Mouse (Mus musculus) MEL (cell line): ENCODE results near the gene Coro1b. TPM values are rescaled to one million over a fixed set of nuclear protein-coding genes. Genes with fewer than 3 reads are reported as not detected.

Experiments used
- DNase-seq: peaks from one replicate; pipeline ENCODE4 v3.0.0; 2011; ENCODE audit warnings: low read depth, low spot score
- H3K27ac ChIP-seq: 2 replicates; pipeline ENCODE4 v1.5.1; 2012; ENCODE audit warnings: low read depth, mild to moderate bottlenecking, control low read depth, low read length, moderate library complexity; ENCODE audit not compliant: control insufficient read depth
- H3K27me3 ChIP-seq, 2 experiments: fragments of 150-350 bp in 1 of 2; sonication (generic) in 1 of 2; 2 replicates each; pipeline ENCODE4 v1.6.1; 2012; ENCODE audit warnings: low read length in 2 of 2, mild to moderate bottlenecking in 2 of 2, improper control_type of control experiment in 1 of 2, moderate library complexity in 1 of 2; ENCODE audit not compliant: insufficient read depth in 2 of 2, control insufficient read depth in 1 of 2
- H3K36me3 ChIP-seq, 2 experiments: 2 replicates each; pipeline ENCODE4 v1.6.1; 2012 to 2014; ENCODE audit warnings: low read length in 2 of 2, improper control_type of control experiment in 1 of 2, inconsistent platforms in 1 of 2, mild to moderate bottlenecking in 1 of 2; ENCODE audit not compliant: insufficient read depth in 2 of 2, control insufficient read depth in 1 of 2
- H3K4me1 ChIP-seq, 2 experiments: fragments of 150-350 bp in 1 of 2; sonication (generic) in 1 of 2; 2 replicates each; pipeline ENCODE4 v1.6.1; 2012; ENCODE audit warnings: low read length in 2 of 2, improper control_type of control experiment in 1 of 2, mild to moderate bottlenecking in 1 of 2; ENCODE audit not compliant: insufficient read depth in 2 of 2, control insufficient read depth in 1 of 2
- H3K4me3 ChIP-seq, 2 experiments: fragments of 150-350 bp in 1 of 2; sonication (generic) in 1 of 2; 2 replicates each; pipeline ENCODE4 v1.5.1; 2012; ENCODE audit warnings: low read depth in 2 of 2, low read length in 2 of 2, mild to moderate bottlenecking in 2 of 2, moderate library complexity in 2 of 2, control low read depth in 1 of 2, improper control_type of control experiment in 1 of 2; ENCODE audit not compliant: control insufficient read depth in 1 of 2, insufficient read depth in 1 of 2
- H3K79me2 ChIP-seq: 2 replicates; pipeline ENCODE4 v1.6.1; 2012; ENCODE audit warnings: mild to moderate bottlenecking, low read length, moderate library complexity; ENCODE audit not compliant: control insufficient read depth, poor library complexity, insufficient read depth
- H3K9ac ChIP-seq: 2 replicates; pipeline ENCODE4 v1.6.1; 2012; ENCODE audit warnings: low read depth, mild to moderate bottlenecking, control low read depth, low read length, moderate library complexity; ENCODE audit not compliant: control insufficient read depth, poor library complexity, severe bottlenecking
- H3K9me3 ChIP-seq: fragments of 150-350 bp; sonication (generic); replicated peaks from 2 replicates; pipeline ENCODE4 v1.6.1; 2012; ENCODE audit warnings: mild to moderate bottlenecking, low read length, improper control_type of control experiment, moderate library complexity; ENCODE audit not compliant: insufficient read depth
- BHLHE40 ChIP-seq: IDR thresholded peaks from 2 replicates; pipeline ENCODE4 v1.6.1; 2012; ENCODE audit warnings: low read depth, mild to moderate bottlenecking, inconsistent platforms, low read length, improper control_type of control experiment, borderline replicate concordance
- CHD2 ChIP-seq: IDR thresholded peaks from 2 replicates; pipeline ENCODE4 v1.6.1; 2011; ENCODE audit warnings: low read length, improper control_type of control experiment
- CTCF ChIP-seq, 3 experiments: IDR thresholded peaks in 2 of 3; conservative IDR thresholded peaks in 1 of 3; 2 replicates each; pipeline ENCODE4 v1.5.1; 2011 to 2012; ENCODE audit warnings: low read length in 3 of 3, low read depth in 2 of 3, mild to moderate bottlenecking in 2 of 3, improper control_type of control experiment in 1 of 3, inconsistent platforms in 1 of 3, mixed read lengths in 1 of 3, moderate library complexity in 1 of 3; ENCODE audit not compliant: control insufficient read depth in 1 of 3, insufficient read depth in 1 of 3, poor library complexity in 1 of 3, severe bottlenecking in 1 of 3
- E2F4 ChIP-seq: IDR thresholded peaks from 2 replicates; pipeline ENCODE4 v1.6.1; 2011; ENCODE audit warnings: low read depth, low read length, improper control_type of control experiment, borderline replicate concordance
- ELF1 ChIP-seq: IDR thresholded peaks from 2 replicates; pipeline ENCODE4 v1.6.1; 2014; ENCODE audit warnings: low read depth, mild to moderate bottlenecking, inconsistent platforms, low read length, improper control_type of control experiment, moderate library complexity
- ETS1 ChIP-seq: IDR thresholded peaks from 2 replicates; pipeline ENCODE4 v1.6.1; 2012; ENCODE audit warnings: low read depth, mild to moderate bottlenecking, inconsistent platforms, low read length, improper control_type of control experiment, moderate library complexity
- GABPA ChIP-seq: IDR thresholded peaks from 2 replicates; pipeline ENCODE4 v1.6.1; 2012; ENCODE audit warnings: low read depth, mild to moderate bottlenecking, inconsistent platforms, low read length, improper control_type of control experiment, moderate library complexity
- HCFC1 ChIP-seq: IDR thresholded peaks from 2 replicates; pipeline ENCODE4 v1.6.1; 2012; ENCODE audit warnings: low read depth, mild to moderate bottlenecking, inconsistent platforms, low read length, improper control_type of control experiment, moderate library complexity
- JUND ChIP-seq: IDR thresholded peaks from 2 replicates; pipeline ENCODE4 v1.6.1; 2011; ENCODE audit warnings: low read depth, mild to moderate bottlenecking, improper control_type of control experiment, low read length
- KAT2A ChIP-seq: conservative IDR thresholded peaks from 2 replicates; pipeline ENCODE4 v1.6.1; 2012; ENCODE audit warnings: low read depth, low read length, improper control_type of control experiment, inconsistent platforms
- MAFK ChIP-seq: IDR thresholded peaks from 2 replicates; pipeline ENCODE4 v1.6.1; 2011; ENCODE audit warnings: low read depth, mild to moderate bottlenecking, low read length, improper control_type of control experiment, borderline replicate concordance
- MYC ChIP-seq: IDR thresholded peaks from 2 replicates; pipeline ENCODE4 v1.6.1; 2011; ENCODE audit warnings: low read depth, mild to moderate bottlenecking, low read length, improper control_type of control experiment, moderate library complexity
- NELFE ChIP-seq: IDR thresholded peaks from 2 replicates; pipeline ENCODE4 v1.6.1; 2011; ENCODE audit warnings: low read depth, low read length, improper control_type of control experiment
- NRF1 ChIP-seq: IDR thresholded peaks from 2 replicates; pipeline ENCODE4 v1.6.1; 2014; ENCODE audit warnings: low read depth, mild to moderate bottlenecking, inconsistent platforms, low read length, improper control_type of control experiment, moderate library complexity; ENCODE audit not compliant: poor library complexity, insufficient read depth, severe bottlenecking
- POLR2A ChIP-seq, 2 experiments: IDR thresholded peaks; 2 replicates each; pipeline ENCODE4 v1.6.1; 2011 to 2012; ENCODE audit warnings: low read length in 2 of 2, mild to moderate bottlenecking in 2 of 2, control low read depth in 1 of 2, improper control_type of control experiment in 1 of 2, low read depth in 1 of 2, moderate library complexity in 1 of 2; ENCODE audit not compliant: control insufficient read depth in 1 of 2, insufficient read depth in 1 of 2, poor library complexity in 1 of 2
- RAD21 ChIP-seq: IDR thresholded peaks from 2 replicates; pipeline ENCODE4 v1.6.1; 2011; ENCODE audit warnings: mild to moderate bottlenecking, low read depth, low read length, improper control_type of control experiment
- RCOR1 ChIP-seq: IDR thresholded peaks from 2 replicates; pipeline ENCODE4 v1.6.1; 2012; ENCODE audit warnings: low read depth, mild to moderate bottlenecking, inconsistent platforms, low read length, improper control_type of control experiment
- TBP ChIP-seq: IDR thresholded peaks from 2 replicates; pipeline ENCODE4 v1.8.0; 2011; ENCODE audit warnings: low read depth, low read length, improper control_type of control experiment
- TCF12 ChIP-seq: IDR thresholded peaks from 2 replicates; pipeline ENCODE4 v1.6.1; 2014; ENCODE audit warnings: low read depth, mild to moderate bottlenecking, inconsistent platforms, low read length, improper control_type of control experiment, moderate library complexity
- USF1 ChIP-seq: IDR thresholded peaks from 2 replicates; pipeline ENCODE4 v1.6.1; 2014; ENCODE audit warnings: low read depth, mild to moderate bottlenecking, inconsistent platforms, low read length, improper control_type of control experiment, moderate library complexity
- ZC3H11A ChIP-seq: IDR thresholded peaks from 2 replicates; pipeline ENCODE4 v1.6.1; 2012; ENCODE audit warnings: low read depth, mild to moderate bottlenecking, inconsistent platforms, low read length, improper control_type of control experiment
- polyA plus RNA-seq, 2 experiments: library from polyadenylated mRNA; stranded (reverse) in 1 of 2; unstranded in 1 of 2; fragments of >175 nt in 1 of 2; fragments of >200 nt in 1 of 2; gene quantifications; 2 replicates each; pipeline versions ENCODE4 v1.2.1 to v1.2.4; 2012; ENCODE audit warnings: low replicate concordance in 2 of 2, low read depth in 1 of 2; ENCODE audit not compliant: insufficient read length in 2 of 2, insufficient read depth in 1 of 2, missing spikeins in 1 of 2
- total RNA-seq: library from RNA; depleted of rRNA; stranded (reverse); fragments of 300-350 nt; gene quantifications from 2 replicates; pipeline ENCODE4 v1.2.3, GENCODE M21; 2012

Gene Coro1b
- total and polyA plus RNA-seq, 3 experiments, result 55.5 to 111 TPM; not detected in 1

- TF ChIP-seq POLR2A (IDR thresholded peaks at IDR 0.05; ENCODE audit: control insufficient read depth in 1 of 2, insufficient read depth in 1 of 2, low read depth in 1 of 2, low read length in 2 of 2, poor library complexity in 1 of 2), result peak; percentile 81 to 97
- TF ChIP-seq ELF1, result 0 out of 2 replicates have a peak, but pooled peaks have one; percentile 14
- TF ChIP-seq NELFE, result peak; percentile 86
- no peak for TF ChIP-seq CHD2
- peak; percentile 98 for TF ChIP-seq USF1
- TF ChIP-seq MAFK, result no peak
- TF ChIP-seq ETS1, result peak; percentile 75
- peak; percentile 93 for TF ChIP-seq TBP
- TF ChIP-seq JUND, result no peak
- TF ChIP-seq BHLHE40, result peak; percentile 97
Measured at GRCm38 (mm10) chr19:4201291-4201909, 53.0 kb downstream of the Coro1b start, which contains the start of gene Rad9a (continued).

- TF ChIP-seq POLR2A (IDR thresholded peaks at IDR 0.05; ENCODE audit: control insufficient read depth in 1 of 2, insufficient read depth in 1 of 2, low read depth in 1 of 2, low read length in 2 of 2, poor library complexity in 1 of 2), result 0 out of 4 replicates have a peak, but pooled peaks of 1 of the 2 experiments have one; percentile 5
- TF ChIP-seq RCOR1, result no peak
- Histone ChIP-seq H3K4me1 (peaks cover 6 to 34% of the 10 kb centered on the region in 2 experiments), H3K4me3 (peak overlapping the region; percentile 55 to 82), H3K9ac (peak overlapping the region; percentile 70), H3K27me3 (no peaks in the 10 kb centered on the region), H3K36me3 (peaks cover 0 to 22% of the 10 kb centered on the region in 2 experiments; a peak in 2 of 4 replicates), H3K9me3 (no peaks in the 10 kb centered on the region), H3K79me2 (peaks cover 16% of the 10 kb centered on the region), H3K27ac (peak overlapping the region; percentile 32; the same call in 1 of the 2 replicates)
- no peak for DNase-seq
Measured at GRCm38 (mm10) chr19:4202149-4202548, 53.7 kb downstream of the Coro1b start.

GRCm38 (mm10) chr19:4203148-4203547 lies 54.7 kb downstream of the Coro1b start:
- Histone ChIP-seq H3K27ac (peak overlapping the region; percentile 74), H3K36me3 (peaks cover 0 to 22% of the 10 kb centered on the region in 2 experiments; a peak in 2 of 4 replicates), H3K27me3 (no peaks in the 10 kb centered on the region), H3K4me1 (peaks cover 6 to 34% of the 10 kb centered on the region in 2 experiments), H3K79me2 (peaks cover 16% of the 10 kb centered on the region), H3K9me3 (no peaks in the 10 kb centered on the region), H3K4me3 (peak overlapping the region; percentile 38 to 41), H3K9ac (peak overlapping the region; percentile 58)
- DNase-seq, result peak; percentile 67
- TF ChIP-seq TCF12 (no peak), E2F4 (no peak), ZC3H11A (peak; percentile 27; the same call in 1 of the 2 replicates), KAT2A (no peak), GABPA (no peak), CTCF (IDR thresholded peaks at IDR 0.05 in 2 of 3, conservative IDR thresholded peaks at IDR 0.05 in 1 of 3; ENCODE audit: control insufficient read depth in 1 of 3, insufficient read depth in 1 of 3, low read depth in 2 of 3, low read length in 3 of 3, poor library complexity in 1 of 3, severe bottlenecking in 1 of 3) (peak in 2 of 3 experiments; percentile 10 to 42; a peak in 2 of 6 replicates), BHLHE40 (no peak), NRF1 (no peak), TBP (peak; percentile 94), RAD21 (peak; percentile 41), MYC (0 out of 2 replicates have a peak, but pooled peaks have one; percentile 56), HCFC1 (0 out of 2 replicates have a peak, but pooled peaks have one; percentile 19)
